Comparison of ENCODE assay signal across 27 mouse cellular contexts in genomic region chr13:56243104-56243503, GRCm38 (mm10). TPM values are rescaled to one million over a fixed set of nuclear protein-coding genes. Genes with fewer than 3 reads are reported as not detected.
DNase-seq lines count a peak whose midpoint lies in the region; TF ChIP-seq lines count a peak whose summit lies in the region.
"Had no signal": no experiment of that assay in that cellular context is flagged by ENCODE, and none has a peak within 500 bp of the region (broad histone marks: within the 10 kb centered on the region; RNA-seq: fewer than 3 reads in every experiment).

No protein-coding gene starts in this region.

- H3K4me1 ChIP-seq in ES-Bruce4 (ENCODE audit: control insufficient read depth, insufficient read depth, low read length) = no peaks in the 10 kb centered on the region
- H3K4me1 ChIP-seq: embryonic facial prominence, embryonic 12.5 days had no signal

- no peak for TF ChIP-seq POLR2A in ES-Bruce4 (IDR thresholded peaks at IDR 0.05; ENCODE audit: insufficient read depth, low read length)

- H3K9me3 ChIP-seq in ES-Bruce4 (replicated peaks; ENCODE audit: control insufficient read depth, insufficient read depth, low read length, poor library complexity, severe bottlenecking) = peaks cover 4% of the 10 kb centered on the region; the same call in 1 of the 2 replicates
- H3K9me3 ChIP-seq: embryonic facial prominence, embryonic 12.5 days; forebrain, embryonic 13.5 days; forebrain, embryonic 15.5 days had no signal

- TF ChIP-seq CTCF in layer of hippocampus, adult 2 months (conservative IDR thresholded peaks at IDR 0.05) = peak; percentile 17; the same call in 1 of the 2 replicates
- peak; percentile 52 for TF ChIP-seq CTCF in ES-Bruce4 (IDR thresholded peaks at IDR 0.05; ENCODE audit: low read depth, low read length)

- no peak overlapping the region for H3K9ac ChIP-seq in ES-Bruce4 (ENCODE audit: low read depth, poor library complexity, severe bottlenecking)
- H3K9ac ChIP-seq: embryonic facial prominence, embryonic 12.5 days; forebrain, embryonic 13.5 days; forebrain, embryonic 15.5 days; forebrain, postnatal 0 days had no signal

- H3K27ac ChIP-seq in layer of hippocampus, adult 2 months = no peak overlapping the region
- no peak overlapping the region for H3K27ac ChIP-seq in ES-Bruce4 (ENCODE audit: insufficient read depth, low read length)
- H3K27ac ChIP-seq: embryonic facial prominence, embryonic 10.5 days; embryonic facial prominence, embryonic 12.5 days; forebrain, embryonic 13.5 days; forebrain, embryonic 15.5 days had no signal

- no peak for DNase-seq in layer of hippocampus, adult 2 months (ENCODE audit: low spot score in 2 of 2)
- DNase-seq in layer of hippocampus, postnatal 14 days (ENCODE audit: low spot score in 2 of 2) = no peak
- peak; percentile 64 for DNase-seq in R1 (ENCODE audit: low read depth, low spot score)
- DNase-seq in kidney, postnatal 10 days = no peak
- DNase-seq in cerebellum, postnatal 4 days (ENCODE audit: low spot score in 2 of 2) = no peak
- no peak for DNase-seq in left cerebral cortex, postnatal 4 days
- DNase-seq: adrenal gland, adult 2 months; adrenal gland, postnatal 10 days; adrenal gland, postnatal 25 days; B cell, adult 2 months; cerebellum, adult 11 months; cerebellum, adult 18-20 months; cerebellum, adult 8-10 months; cerebellum, adult 9-11 months; cerebellum, postnatal 14 days; cerebellum, postnatal 36 days; forebrain, postnatal 0 days had no signal

- intact Hi-C loops in left cerebral cortex, postnatal 4 days (cut with DNase I) = no loop called here

- H3K36me3 ChIP-seq in ES-Bruce4 (ENCODE audit: control insufficient read depth, insufficient read depth, low read length, poor library complexity, severe bottlenecking) = no peaks in the 10 kb centered on the region
- H3K36me3 ChIP-seq: embryonic facial prominence, embryonic 10.5 days; embryonic facial prominence, embryonic 12.5 days; forebrain, embryonic 15.5 days; G1E had no signal

- no peak for TF ChIP-seq EP300 in ES-Bruce4 (IDR thresholded peaks at IDR 0.05; ENCODE audit: insufficient read depth, low read depth, low read length)

- 0 out of 2 replicates have a peak, but pooled peaks cover 4% of the 10 kb centered on the region for H3K27me3 ChIP-seq in ES-Bruce4 (ENCODE audit: control insufficient read depth, insufficient read depth, low read length, poor library complexity, severe bottlenecking)
- H3K27me3 ChIP-seq: Patski had no signal

- H3K4me3 ChIP-seq in layer of hippocampus, adult 2 months = no peak overlapping the region
- H3K4me3 ChIP-seq in ES-Bruce4 (ENCODE audit: low read depth, low read length) = no peak overlapping the region
- H3K4me3 ChIP-seq: embryonic facial prominence, embryonic 10.5 days; embryonic facial prominence, embryonic 12.5 days; forebrain, embryonic 13.5 days; forebrain, embryonic 15.5 days had no signal

RNA-seq across cellular contexts. Expression of gene Neurog1, which starts 8.9 kb away (rescaled TPM):
- total RNA-seq in layer of hippocampus, adult 2 months (2021) = under 1 TPM in 1 of 2 experiments, not detected in 1; 0.20 TPM
- total RNA-seq in layer of hippocampus, postnatal 14 days (2021) = not detected
- 0.36 TPM in 1 of 2 replicates, not detected in the other for polyA plus RNA-seq in ES-Bruce4 (2011; ENCODE audit: insufficient read depth, insufficient read length, low read depth, missing spikeins)
- not detected for total RNA-seq in left cerebral cortex, postnatal 4 days (2021)
- total RNA-seq: adrenal gland, adult 2 months; adrenal gland, postnatal 10 days; adrenal gland, postnatal 25 days; adrenal gland, postnatal 4 days; forebrain, postnatal 0 days had no signal
- polyA plus RNA-seq: activated CD4-positive, CD25-positive, alpha-beta regulatory T cell, adult 4 months; adrenal gland, adult 2 months; CD4-positive, CD25-positive, alpha-beta regulatory T cell, adult 4 months; forebrain, postnatal 0 days; G1E had no signal

RNA-seq across cellular contexts. Expression of gene Cxcl14, which starts 53.2 kb away (rescaled TPM):
- total RNA-seq in layer of hippocampus, adult 2 months (2021) = 100 to 1,000 TPM; 123 to 125 TPM
- 100 to 1,000 TPM in 1 of 2 experiments, 10 to 100 TPM in 1; 98.6 to 114 TPM for total RNA-seq in layer of hippocampus, postnatal 14 days (2021)
- 2.3 and 3.3 TPM in 2 replicates for polyA plus RNA-seq in ES-Bruce4 (2011; ENCODE audit: insufficient read depth, insufficient read length, low read depth, missing spikeins)
- 10 to 100 TPM; 40.6 to 40.7 TPM for total RNA-seq in left cerebral cortex, postnatal 4 days (2021)
- total RNA-seq: G1E had no signal
- polyA plus RNA-seq: activated CD4-positive, CD25-positive, alpha-beta regulatory T cell, adult 4 months; CD4-positive, CD25-positive, alpha-beta regulatory T cell, adult 4 months; G1E had no signal
